Mouse (Mus musculus): Measurements from ENCODE around the gene Sh3gl2. TPM values are rescaled to one million over a fixed set of nuclear protein-coding genes. Genes with fewer than 3 reads are reported as not detected.

Sh3gl2 gene
- polyA plus RNA-seq, 1 experiment from 2014 or later, result 9.7 TPM

DNA sequence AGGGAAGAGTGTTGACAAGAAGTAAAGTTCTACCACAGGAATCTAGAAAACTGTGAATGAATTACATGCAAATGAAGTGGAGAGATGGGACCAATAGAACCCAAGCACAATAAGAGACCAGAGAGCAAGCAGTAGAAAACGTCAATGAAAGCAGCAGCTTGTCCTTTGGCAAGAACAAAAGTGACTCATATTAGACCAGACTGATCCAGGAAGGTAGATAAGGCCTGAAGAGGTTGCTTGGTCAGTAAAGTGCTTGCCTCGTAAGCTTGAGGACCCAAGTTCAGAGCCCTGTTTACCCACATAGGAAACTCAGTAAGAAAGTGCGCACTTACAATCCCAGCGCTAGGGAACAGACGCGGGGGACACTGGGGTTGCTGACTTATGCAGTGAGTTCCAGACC is 215.5 kb downstream of the Sh3gl2 start:
- 77% methylated on average over 6 of the region's 6 CpGs for WGBS
- TF ChIP-seq EP300 (optimal IDR thresholded peaks at IDR 0.05) (no peak), CTCF (IDR thresholded peaks at IDR 0.05; ENCODE audit: low read depth) (no peak)
- ATAC-seq (ENCODE audit: low FRiP score, low TSS enrichment), result no peak
- no peaks in the 10 kb centered on the region for H3K27me3 ChIP-seq (ENCODE audit: control insufficient read depth, insufficient read depth, low read length)
- no peak for DNase-seq (ENCODE audit: low spot score)
- no peak overlapping the region for H3K4me3 ChIP-seq (ENCODE audit: low read depth, low read length)
- H3K4me2 ChIP-seq (replicated peaks; ENCODE audit: low read depth), result no peak overlapping the region
- no peaks in the 10 kb centered on the region for H3K36me3 ChIP-seq (ENCODE audit: control insufficient read depth, insufficient read depth, low read length)
- no peaks in the 10 kb centered on the region for H3K4me1 ChIP-seq (replicated peaks; ENCODE audit: control insufficient read depth, insufficient read depth)
- H3K9ac ChIP-seq (ENCODE audit: low read length), result no peak overlapping the region
- no peak overlapping the region for H3K27ac ChIP-seq (replicated peaks)
- no peaks in the 10 kb centered on the region for H3K9me3 ChIP-seq (ENCODE audit: control insufficient read depth, low read length)

DNA sequence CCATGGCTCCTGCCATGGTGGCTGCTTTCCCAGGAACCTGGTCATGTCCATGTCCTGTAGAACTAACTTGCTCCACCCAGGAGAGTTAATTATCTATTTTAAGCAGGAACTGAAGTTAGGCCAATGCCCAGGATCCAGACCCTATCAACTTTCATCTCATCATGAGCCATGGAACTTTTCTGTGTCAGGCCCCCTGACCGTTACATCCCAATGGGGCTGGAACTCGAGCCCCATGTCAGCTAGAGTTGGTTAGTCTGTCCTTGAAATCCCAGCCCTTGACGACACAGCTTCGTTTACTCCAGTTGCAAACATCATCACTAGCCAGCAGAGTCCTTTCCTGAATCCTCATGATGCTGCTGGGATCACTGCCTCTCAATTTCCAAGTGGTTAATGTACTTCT is 221.3 kb downstream of the Sh3gl2 start:
- no peak overlapping the region for H3K4me3 ChIP-seq (ENCODE audit: low read depth, low read length)
- no peaks in the 10 kb centered on the region for H3K4me1 ChIP-seq (replicated peaks; ENCODE audit: control insufficient read depth, insufficient read depth)
- no peak overlapping the region for H3K4me2 ChIP-seq (replicated peaks; ENCODE audit: low read depth)
- DNase-seq (ENCODE audit: low spot score), result no peak
- no peak for ATAC-seq (ENCODE audit: low FRiP score, low TSS enrichment)
- H3K9me3 ChIP-seq (ENCODE audit: control insufficient read depth, low read length), result no peaks in the 10 kb centered on the region
- no peak overlapping the region for H3K9ac ChIP-seq (ENCODE audit: low read length)
- WGBS, result 76% methylated on average over 4 of the region's 4 CpGs
- H3K36me3 ChIP-seq (ENCODE audit: control insufficient read depth, insufficient read depth, low read length), result no peaks in the 10 kb centered on the region
- no peak overlapping the region for H3K27ac ChIP-seq (replicated peaks)
- H3K27me3 ChIP-seq (ENCODE audit: control insufficient read depth, insufficient read depth, low read length), result no peaks in the 10 kb centered on the region
- TF ChIP-seq CTCF (IDR thresholded peaks at IDR 0.05; ENCODE audit: low read depth) (no peak), EP300 (optimal IDR thresholded peaks at IDR 0.05) (no peak)

DNA sequence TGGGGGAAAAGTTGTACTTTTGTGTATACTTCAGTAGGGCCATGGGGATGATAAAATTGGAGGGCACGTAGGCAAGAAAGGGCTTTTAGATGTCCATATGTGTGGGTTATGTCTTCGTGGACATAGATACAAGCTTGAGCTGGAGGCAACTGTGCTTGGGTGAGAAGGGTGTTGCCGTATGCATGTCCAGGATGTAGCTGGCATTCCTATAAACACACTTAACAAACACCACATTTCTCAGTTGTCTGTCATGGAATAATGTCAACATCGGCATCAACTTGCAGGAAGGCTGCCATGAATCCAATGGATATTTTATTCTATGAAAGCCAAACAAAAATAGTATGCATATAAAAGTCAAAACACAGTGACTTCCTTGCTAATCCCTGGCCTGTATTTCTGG is 227.9 kb downstream of the Sh3gl2 start:
- no peak for ATAC-seq (ENCODE audit: low FRiP score, low TSS enrichment)
- Histone ChIP-seq H3K4me2 (replicated peaks; ENCODE audit: low read depth) (no peak overlapping the region), H3K36me3 (ENCODE audit: control insufficient read depth, insufficient read depth, low read length) (no peaks in the 10 kb centered on the region), H3K27ac (replicated peaks) (no peak overlapping the region), H3K27me3 (ENCODE audit: control insufficient read depth, insufficient read depth, low read length) (no peaks in the 10 kb centered on the region), H3K9ac (ENCODE audit: low read length) (no peak overlapping the region), H3K9me3 (ENCODE audit: control insufficient read depth, low read length) (no peaks in the 10 kb centered on the region), H3K4me3 (ENCODE audit: low read depth, low read length) (no peak overlapping the region), H3K4me1 (replicated peaks; ENCODE audit: control insufficient read depth, insufficient read depth) (no peaks in the 10 kb centered on the region)
- TF ChIP-seq CTCF (IDR thresholded peaks at IDR 0.05; ENCODE audit: low read depth) (no peak), EP300 (optimal IDR thresholded peaks at IDR 0.05) (no peak)
- DNase-seq (ENCODE audit: low spot score), result no peak
- 69% methylated on average over 4 of the region's 4 CpGs for WGBS

DNA sequence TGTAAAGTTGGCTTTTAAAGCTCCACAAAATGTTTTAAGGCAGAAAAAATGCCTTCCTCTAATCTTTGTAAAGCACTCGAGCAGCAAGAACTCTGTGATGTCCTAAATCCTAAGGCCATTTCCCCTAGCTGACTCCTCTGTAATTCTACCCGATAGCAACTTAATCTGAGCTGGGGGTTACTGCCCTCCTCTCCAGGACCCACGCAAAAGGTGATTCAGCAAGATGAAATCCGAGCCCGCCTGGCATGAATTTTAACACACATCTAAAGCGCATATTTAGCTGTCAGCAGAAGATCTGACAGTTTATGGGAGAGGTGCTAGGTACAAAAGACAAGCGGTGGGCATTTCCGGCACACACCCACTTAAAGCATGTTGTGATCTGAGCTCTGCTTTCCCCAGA is 229.8 kb downstream of the Sh3gl2 start:
- no peak for TF ChIP-seq EP300 (optimal IDR thresholded peaks at IDR 0.05)
- TF ChIP-seq CTCF (IDR thresholded peaks at IDR 0.05; ENCODE audit: low read depth), result no peak
- 38% methylated on average over 8 of the region's 8 CpGs for WGBS
- no peak overlapping the region for H3K4me2 ChIP-seq (replicated peaks; ENCODE audit: low read depth)
- H3K27me3 ChIP-seq (ENCODE audit: control insufficient read depth, insufficient read depth, low read length), result no peaks in the 10 kb centered on the region
- H3K27ac ChIP-seq (replicated peaks), result no peak overlapping the region
- no peaks in the 10 kb centered on the region for H3K4me1 ChIP-seq (replicated peaks; ENCODE audit: control insufficient read depth, insufficient read depth)
- H3K4me3 ChIP-seq (ENCODE audit: low read depth, low read length), result no peak overlapping the region
- no peak overlapping the region for H3K9ac ChIP-seq (ENCODE audit: low read length)
- ATAC-seq (ENCODE audit: low FRiP score, low TSS enrichment) (no peak), DNase-seq (ENCODE audit: low spot score) (no peak)
- no peaks in the 10 kb centered on the region for H3K36me3 ChIP-seq (ENCODE audit: control insufficient read depth, insufficient read depth, low read length)
- no peaks in the 10 kb centered on the region for H3K9me3 ChIP-seq (ENCODE audit: control insufficient read depth, low read length)

DNA sequence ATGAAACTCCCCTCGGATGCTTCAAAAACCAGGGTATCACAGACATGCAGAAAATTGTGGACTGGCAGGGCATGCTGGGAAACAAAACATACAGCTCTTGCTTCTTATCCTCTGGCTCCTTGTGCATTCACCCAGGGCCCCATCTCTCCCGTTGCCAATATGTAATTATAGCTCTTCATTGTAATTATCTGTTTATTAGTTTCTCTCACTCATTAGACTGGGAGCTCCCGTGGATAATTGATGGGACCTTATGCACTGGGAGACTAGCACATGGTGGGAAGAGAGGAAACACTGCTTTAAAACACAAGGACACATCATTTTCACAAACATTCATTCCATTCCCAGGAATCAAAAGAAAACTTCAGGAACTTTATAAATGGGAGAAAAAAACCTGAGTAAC is 233.9 kb downstream of the Sh3gl2 start:
- no peak for ATAC-seq (ENCODE audit: low FRiP score, low TSS enrichment)
- H3K4me3 ChIP-seq (ENCODE audit: low read depth, low read length), result no peak overlapping the region
- H3K27me3 ChIP-seq (ENCODE audit: control insufficient read depth, insufficient read depth, low read length), result no peaks in the 10 kb centered on the region
- no peaks in the 10 kb centered on the region for H3K4me1 ChIP-seq (replicated peaks; ENCODE audit: control insufficient read depth, insufficient read depth)
- no peak overlapping the region for H3K27ac ChIP-seq (replicated peaks)
- DNase-seq (ENCODE audit: low spot score), result no peak
- H3K9ac ChIP-seq (ENCODE audit: low read length), result no peak overlapping the region
- TF ChIP-seq CTCF (IDR thresholded peaks at IDR 0.05; ENCODE audit: low read depth) (no peak), EP300 (optimal IDR thresholded peaks at IDR 0.05) (no peak)
- WGBS, result 59% methylated on average over 3 of the region's 3 CpGs
- H3K4me2 ChIP-seq (replicated peaks; ENCODE audit: low read depth), result no peak overlapping the region
- no peaks in the 10 kb centered on the region for H3K9me3 ChIP-seq (ENCODE audit: control insufficient read depth, low read length)
- no peaks in the 10 kb centered on the region for H3K36me3 ChIP-seq (ENCODE audit: control insufficient read depth, insufficient read depth, low read length)

DNA sequence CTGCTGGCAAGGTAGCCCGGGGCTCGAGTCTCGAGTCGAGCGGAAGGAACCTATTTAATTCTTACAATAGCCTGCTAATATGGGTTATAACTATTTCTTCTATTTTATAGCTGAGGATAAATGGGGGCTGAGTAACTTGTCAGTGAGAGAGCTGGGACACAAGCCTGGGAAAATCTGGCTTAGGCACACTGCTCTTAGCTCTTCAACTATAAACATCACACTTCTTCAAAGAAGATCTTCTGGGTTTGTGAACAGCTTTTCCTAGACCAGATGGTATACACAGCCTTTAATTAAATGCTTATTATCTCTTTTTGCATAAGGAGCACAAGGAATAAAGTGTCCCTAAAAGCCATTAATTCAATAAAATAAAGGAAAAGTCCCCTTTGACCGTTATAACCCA is 278.7 kb downstream of the Sh3gl2 start:
- 79% methylated on average over 6 of the region's 6 CpGs for WGBS
- Histone ChIP-seq H3K27me3 (ENCODE audit: control insufficient read depth, insufficient read depth, low read length) (no peaks in the 10 kb centered on the region), H3K4me1 (replicated peaks; ENCODE audit: control insufficient read depth, insufficient read depth) (no peaks in the 10 kb centered on the region), H3K4me3 (ENCODE audit: low read depth, low read length) (no peak overlapping the region), H3K27ac (replicated peaks) (no peak overlapping the region), H3K36me3 (ENCODE audit: control insufficient read depth, insufficient read depth, low read length) (no peaks in the 10 kb centered on the region), H3K4me2 (replicated peaks; ENCODE audit: low read depth) (no peak overlapping the region), H3K9me3 (ENCODE audit: control insufficient read depth, low read length) (no peaks in the 10 kb centered on the region), H3K9ac (ENCODE audit: low read length) (no peak overlapping the region)
- no peak for TF ChIP-seq CTCF (IDR thresholded peaks at IDR 0.05; ENCODE audit: low read depth)
- no peak for TF ChIP-seq EP300 (optimal IDR thresholded peaks at IDR 0.05)
- DNase-seq (ENCODE audit: low spot score), result no peak
- no peak for ATAC-seq (ENCODE audit: low FRiP score, low TSS enrichment)
